Mouse (Mus musculus) adrenal gland (tissue): Measurements from ENCODE around the gene Gabarap.
"Not testable (repeated sequence)": the region's sequence is repeated elsewhere in the genome, so short reads cannot be mapped to it uniquely, and the experiment has no call there.

Source experiments
- intact Hi-C: fragments of 180-260 bp; cut with DNase I; formaldehyde crosslinking; loops from one replicate; pipeline ENCODE4 v1.15.1; 2025

Gene Gabarap

DNA sequence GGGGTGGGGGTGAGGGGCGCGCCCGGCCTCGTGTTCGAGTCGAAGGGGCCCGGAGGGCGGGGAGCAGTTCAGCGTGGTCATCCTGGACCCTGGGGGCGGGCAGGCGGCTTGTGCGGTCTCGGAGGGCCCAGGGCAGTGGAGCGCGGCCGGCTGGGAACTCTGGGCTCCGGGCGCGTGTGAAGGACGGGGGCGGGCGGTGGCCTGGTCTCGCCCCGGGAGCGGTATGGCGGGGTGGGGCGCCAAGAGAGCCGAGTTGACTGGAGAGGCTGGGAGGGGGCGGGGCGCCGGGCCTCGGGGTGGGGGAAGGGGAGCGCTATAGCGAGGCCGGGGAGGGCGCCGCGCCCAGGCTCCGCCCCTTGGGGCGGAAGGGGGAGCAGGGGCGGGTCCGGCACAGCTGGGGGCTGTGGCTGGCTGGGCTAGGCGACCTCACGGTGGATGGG lies 6.1 kb downstream of the Gabarap start:
- intact Hi-C loops = no loop called here

DNA sequence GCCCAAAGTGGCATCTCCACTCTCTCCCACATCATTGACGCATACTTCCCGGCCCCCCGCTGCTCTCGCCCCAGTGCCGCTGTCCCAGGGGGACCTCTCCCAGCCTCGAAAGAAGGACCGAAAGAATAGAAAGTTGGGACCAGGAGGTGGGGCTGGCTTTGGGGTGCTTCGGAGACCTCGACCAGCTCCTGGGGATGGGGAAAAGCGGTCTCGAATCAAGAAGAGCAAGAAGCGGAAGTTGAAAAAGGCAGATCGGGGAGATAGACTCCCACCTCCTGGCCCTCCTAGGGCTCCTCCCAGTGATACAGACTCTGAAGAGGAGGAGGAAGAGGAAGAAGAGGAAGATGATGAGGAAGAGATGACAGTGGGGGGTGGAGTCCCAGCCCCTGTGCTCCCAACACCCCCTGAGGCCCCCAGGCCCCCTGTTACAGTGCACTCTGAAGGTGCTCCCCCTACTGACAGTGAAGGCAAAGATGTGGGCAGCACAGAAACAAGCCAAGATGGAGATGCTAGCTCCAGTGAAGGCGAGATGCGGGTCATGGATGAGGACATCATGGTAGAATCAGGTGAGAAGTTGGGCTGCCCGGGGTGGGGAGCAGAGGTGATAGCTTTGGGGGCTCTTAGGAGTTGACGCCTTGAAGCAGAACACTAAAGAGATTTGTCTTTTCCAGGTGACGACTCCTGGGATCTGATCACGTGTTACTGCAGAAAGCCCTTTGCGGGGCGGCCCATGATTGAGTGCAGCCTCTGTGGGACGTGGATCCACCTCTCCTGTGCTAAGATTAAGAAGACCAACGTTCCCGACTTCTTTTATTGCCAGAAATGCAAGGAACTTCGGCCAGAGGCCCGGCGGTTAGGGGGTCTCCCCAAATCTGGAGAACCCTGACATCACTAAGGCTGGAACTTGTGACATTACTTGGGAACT lies 7.9 kb downstream of the Gabarap start:
- intact Hi-C loops = no loop called here

DNA sequence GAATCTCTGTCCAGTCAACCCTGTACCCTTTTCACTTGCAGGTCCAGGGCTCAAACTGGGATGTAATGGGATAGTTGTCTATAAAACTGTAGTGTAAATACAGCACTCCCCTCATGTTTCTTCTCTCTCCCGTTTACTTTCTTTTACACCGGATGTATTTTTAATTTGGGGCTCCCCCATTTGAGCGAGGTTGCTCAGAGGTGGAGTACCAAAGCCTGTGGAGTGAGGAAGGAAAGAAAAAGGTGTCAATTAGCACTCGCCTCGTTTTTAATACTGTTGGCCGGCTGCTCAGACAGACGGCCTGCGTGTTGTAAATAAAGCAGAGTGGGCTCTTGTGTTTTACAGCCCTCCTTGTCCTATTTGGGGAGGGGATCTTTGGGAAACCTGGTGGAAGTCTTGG lies 8.7 kb downstream of the Gabarap start:
- intact Hi-C loops = no loop called here

DNA sequence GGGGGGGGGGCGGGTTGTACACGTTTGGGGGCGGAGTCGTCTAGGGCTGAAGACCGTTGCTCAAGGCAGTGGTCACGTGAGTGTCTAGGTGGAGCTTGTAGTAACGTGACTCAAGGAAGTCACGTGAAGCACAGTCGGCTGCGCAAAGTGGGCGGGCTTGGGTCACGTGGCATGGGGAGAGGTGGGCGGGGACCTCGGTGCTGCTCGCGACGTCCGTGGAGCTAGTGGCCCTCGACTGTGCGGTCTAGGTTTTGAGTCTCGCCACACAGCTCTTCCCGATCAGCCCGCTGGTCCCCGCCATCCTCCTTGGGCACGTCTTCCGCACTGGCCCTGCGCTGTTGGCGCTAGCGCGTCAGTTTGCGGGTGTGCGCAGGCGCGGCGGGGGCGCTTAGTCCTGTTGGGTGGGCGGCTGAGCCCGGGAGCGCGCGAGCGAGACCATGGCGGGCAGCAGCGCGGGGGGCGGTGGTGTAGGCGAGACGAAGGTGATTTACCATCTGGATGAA lies 9.5 kb downstream of the Gabarap start, which contains the start of gene Dvl2:
Gene Dvl2, plus strand, starts transcription at position 200 of the 503 bp plus-strand sequence.
- intact Hi-C loops = no loop called here

GRCm38 (mm10) chr11:70001159-70001558 lies 10.2 kb downstream of the Gabarap start:
- intact Hi-C loops = no loop called here

- intact Hi-C loops = no loop called here
Measured at GRCm38 (mm10) chr11:70001865-70002264, 10.9 kb downstream of the Gabarap start.

DNA sequence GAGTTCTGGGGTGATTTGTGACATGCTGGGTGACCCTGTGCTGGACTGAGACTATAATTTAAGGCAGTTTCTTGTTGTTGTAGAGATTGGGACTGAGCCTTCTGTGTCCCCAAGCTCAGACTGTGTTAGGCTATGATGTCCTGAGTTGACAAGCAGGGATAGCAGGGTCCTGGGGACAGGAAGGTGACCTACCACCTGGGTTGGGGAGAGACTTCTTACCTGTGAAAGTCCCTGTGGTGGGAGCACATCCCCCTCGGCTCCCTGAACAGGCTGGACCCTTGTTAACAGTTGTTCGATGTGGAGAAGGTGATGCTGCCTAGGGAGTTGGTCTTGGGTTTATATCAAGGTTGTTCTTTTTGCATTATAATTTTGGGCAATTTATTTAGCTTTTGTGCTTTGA lies 11.5 kb downstream of the Gabarap start:
- intact Hi-C loops = no loop called here

- intact Hi-C loops = no loop called here
Measured at GRCm38 (mm10) chr11:70005521-70005920, 14.6 kb downstream of the Gabarap start.

DNA sequence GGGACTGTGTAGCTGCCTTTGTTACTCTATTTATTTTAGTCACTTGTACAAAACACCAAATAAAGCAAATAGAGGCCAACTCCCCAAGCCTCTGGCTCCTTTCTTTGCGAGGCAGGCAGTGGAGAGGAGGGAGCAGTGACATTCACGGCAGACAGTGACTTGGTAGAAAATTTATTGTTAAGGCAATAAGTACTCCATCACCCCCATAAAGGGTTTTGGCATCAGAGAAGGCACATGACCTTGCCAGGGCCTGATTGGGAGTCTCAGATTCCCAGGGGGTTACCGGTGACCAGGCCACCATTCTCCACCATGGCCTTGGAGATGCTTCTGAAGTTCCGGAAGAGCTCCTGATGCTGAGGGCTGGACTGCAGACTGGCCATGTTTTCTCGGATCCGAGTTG lies 19.1 kb downstream of the Gabarap start:
- intact Hi-C loops = no loop called here

GRCm38 (mm10) chr11:70010548-70010947 lies 19.6 kb downstream of the Gabarap start:
- intact Hi-C loops = no loop called here

DNA sequence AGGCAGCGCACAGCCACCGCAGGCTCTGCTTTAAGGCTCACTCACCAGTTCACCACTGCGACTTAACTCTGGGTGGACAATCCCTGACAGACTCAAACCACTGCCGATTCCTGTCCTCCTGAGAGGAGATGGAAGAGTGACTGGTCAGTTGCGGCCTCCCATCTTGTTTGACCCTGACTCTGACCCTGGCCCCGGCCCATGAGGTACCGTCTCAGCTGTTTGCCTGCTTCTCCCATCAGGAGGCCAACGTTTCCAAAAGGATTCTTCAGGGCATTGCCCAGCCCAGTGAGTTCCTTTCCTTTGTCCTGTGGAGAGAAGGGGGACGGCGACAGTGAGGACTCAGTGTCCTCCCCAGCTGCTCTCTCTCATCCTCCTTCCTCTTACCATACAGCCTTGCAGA lies 20.0 kb downstream of the Gabarap start:
- intact Hi-C loops = no loop called here

GRCm38 (mm10) chr11:70012931-70013330 lies 22.0 kb downstream of the Gabarap start:
- intact Hi-C loops = no loop called here

DNA sequence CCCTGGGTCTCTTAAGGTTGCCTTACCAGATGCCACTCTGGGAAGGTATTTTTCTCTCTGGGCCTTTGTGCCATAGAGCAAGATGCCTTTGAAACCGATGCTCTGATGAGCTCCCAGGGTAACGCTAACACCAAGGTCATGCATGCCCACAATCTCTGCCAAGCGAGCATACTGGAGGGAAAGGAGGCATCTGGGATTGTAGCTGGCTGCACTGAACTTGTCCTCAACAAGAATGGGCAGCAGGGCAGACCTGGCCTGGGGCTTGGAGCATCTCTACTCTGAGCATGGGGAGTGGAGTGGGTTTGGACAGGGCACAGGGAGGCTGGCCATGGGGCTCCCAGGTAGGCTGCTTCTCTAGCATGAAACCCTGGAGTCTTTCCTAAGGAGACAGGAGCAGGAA lies 22.5 kb downstream of the Gabarap start:
- intact Hi-C loops = no loop called here

GRCm38 (mm10) chr11:70014051-70014450 lies 23.1 kb downstream of the Gabarap start:
- intact Hi-C loops = no loop called here

DNA sequence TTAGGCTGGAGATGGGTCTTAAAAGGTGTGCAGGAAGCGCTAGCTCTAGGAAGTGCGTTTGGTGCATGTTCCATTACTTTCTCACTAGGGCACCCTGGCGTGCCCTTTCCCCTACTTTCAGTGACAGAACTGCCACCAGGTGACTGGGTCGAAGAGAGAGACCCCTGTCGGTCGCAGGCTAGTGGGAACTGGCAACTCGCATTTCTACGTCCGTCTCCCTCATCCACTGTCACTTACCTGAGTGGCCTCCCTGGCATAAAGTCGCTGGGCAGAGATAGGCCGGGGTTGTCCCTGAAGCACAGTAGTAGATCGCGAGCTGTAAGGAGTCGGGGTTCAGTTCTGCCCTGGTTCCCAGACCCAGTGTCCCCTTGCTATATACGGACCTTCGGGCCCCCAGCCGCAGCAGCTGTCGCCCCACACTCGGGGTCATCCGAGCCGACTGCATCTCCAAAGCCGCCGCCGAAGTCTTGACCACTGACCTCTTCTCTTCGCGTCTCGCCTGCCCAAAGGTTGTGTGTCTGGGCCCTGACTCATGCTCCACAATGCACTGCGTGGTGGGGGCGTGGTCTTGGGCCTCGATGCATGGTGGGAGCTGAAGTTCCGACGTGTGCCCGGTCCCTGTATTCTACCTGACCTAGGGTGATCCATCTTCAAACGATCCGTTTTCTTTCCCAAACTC lies 24.1 kb downstream of the Gabarap start, which contains the start of gene Acadvl:
Gene Acadvl, minus strand, starts transcription at position 532 of the 679 bp plus-strand sequence.
- intact Hi-C loops = no loop called here

DNA sequence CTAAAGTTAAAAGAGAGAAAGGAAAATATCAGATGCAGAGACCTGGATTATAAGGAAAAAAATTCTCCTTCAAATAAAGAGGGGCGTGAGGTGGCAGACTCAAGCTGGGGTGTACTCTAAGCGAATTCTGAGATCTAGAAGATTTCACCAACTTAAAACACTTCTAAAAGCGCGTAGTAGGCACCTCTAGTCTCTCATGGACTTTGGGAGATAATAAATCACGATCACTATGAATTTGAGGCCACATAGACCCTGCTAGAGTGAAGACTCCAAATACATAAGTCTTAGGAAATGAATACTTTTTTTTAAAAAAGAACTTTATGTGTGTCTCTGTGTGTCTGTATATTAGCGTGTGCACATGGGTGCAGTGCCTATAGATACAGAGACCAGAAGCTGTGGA lies 24.7 kb downstream of the Gabarap start:
- intact Hi-C loops = no loop called here

- intact Hi-C loops = not testable (repeated sequence)
Measured at GRCm38 (mm10) chr11:70016177-70016576, 25.2 kb downstream of the Gabarap start.

- intact Hi-C loops = no loop called here
Measured at GRCm38 (mm10) chr11:70016669-70017068, 25.7 kb downstream of the Gabarap start, which contains the start of gene Dlg4. Dlg4 (plus strand) TSS chr11:70016942.

- intact Hi-C loops = no loop called here
Measured at GRCm38 (mm10) chr11:70017199-70017767, 26.3 kb downstream of the Gabarap start.

GRCm38 (mm10) chr11:70018131-70018990 lies 27.4 kb downstream of the Gabarap start:
- intact Hi-C loops = no loop called here
